Mouse (Mus musculus) thymus, adult 2 months (tissue): ENCODE data around the gene Lpgat1. TPM values are rescaled to one million over a fixed set of nuclear protein-coding genes. Genes with fewer than 3 reads are reported as not detected.

Experiments
- DNase-seq: peaks from one replicate; pipeline ENCODE4 v3.0.0; 2021
- H3K27ac ChIP-seq: fragments of 200-500 bp; 2 replicates; pipeline ENCODE4 v1.5.1; 2012; ENCODE audit warnings: low read length, control low read depth; ENCODE audit not compliant: control insufficient read depth, insufficient read depth
- H3K27me3 ChIP-seq: fragments of 200-500 bp; 2 replicates; pipeline ENCODE4 v1.6.1; 2012; ENCODE audit warnings: mild to moderate bottlenecking, low read length, moderate library complexity, mixed read lengths; ENCODE audit not compliant: control insufficient read depth, insufficient read depth
- H3K36me3 ChIP-seq: fragments of 200-500 bp; 2 replicates; pipeline ENCODE4 v1.6.1; 2012; ENCODE audit warnings: mild to moderate bottlenecking, low read length, moderate library complexity; ENCODE audit not compliant: control insufficient read depth, insufficient read depth
- H3K4me1 ChIP-seq: fragments of 200-500 bp; replicated peaks from 2 replicates; pipeline ENCODE4 v1.6.1; 2012; ENCODE audit warnings: low read length; ENCODE audit not compliant: control insufficient read depth, insufficient read depth
- H3K4me3 ChIP-seq: fragments of 200-500 bp; 2 replicates; pipeline ENCODE4 v1.5.1; 2012; ENCODE audit warnings: mild to moderate bottlenecking, low read length, control low read depth, moderate library complexity; ENCODE audit not compliant: control insufficient read depth, insufficient read depth
- CTCF ChIP-seq: fragments of 200-500 bp; IDR thresholded peaks from 2 replicates; pipeline ENCODE4 v1.5.1; 2012; ENCODE audit warnings: mild to moderate bottlenecking, control low read depth, low read length, moderate library complexity, borderline replicate concordance; ENCODE audit not compliant: control insufficient read depth, poor library complexity, insufficient read depth; ENCODE audit errors: extremely low read depth
- POLR2A ChIP-seq: fragments of 200-500 bp; IDR thresholded peaks from 2 replicates; pipeline ENCODE4 v1.6.1; 2012; ENCODE audit warnings: mild to moderate bottlenecking, low read length, control low read depth, moderate library complexity; ENCODE audit not compliant: control insufficient read depth, poor library complexity, insufficient read depth; ENCODE audit errors: extremely low read depth
- WGBS: fragments of 180-500 bp; shearing (Covaris S2); methylation state at CpG from one replicate; pipeline ENCODE4 v1.1.7; 2018; 5-methylcytosine and 5-hydroxymethylcytosine counted together
- polyA plus RNA-seq: library from polyadenylated mRNA; depleted of rRNA; stranded (reverse); fragments of >200 nt; gene quantifications from 2 replicates; pipeline ENCODE4 v1.2.3, GENCODE M21; 2012

Gene Lpgat1
- polyA plus RNA-seq, 1 experiment = 11.2 TPM

GRCm38 (mm10) chr1:191715150-191715549 is 2.5 kb upstream of the Lpgat1 start:
- DNase-seq = no peak
- Histone ChIP-seq H3K4me1 (peaks cover 6% of the 10 kb centered on the region), H3K27ac (no peak overlapping the region), H3K4me3 (no peak overlapping the region), H3K36me3 (no peaks in the 10 kb centered on the region), H3K27me3 (no peaks in the 10 kb centered on the region)
- TF ChIP-seq CTCF = no peak
- TF ChIP-seq POLR2A = no peak
- 92% methylated on average over 2 of the region's 2 CpGs for WGBS

- DNase-seq = no peak
- TF ChIP-seq CTCF = no peak
- TF ChIP-seq POLR2A = no peak
- Histone ChIP-seq H3K4me3 (no peak overlapping the region), H3K36me3 (no peaks in the 10 kb centered on the region; the same call in 1 of the 2 replicates), H3K4me1 (peaks cover 6% of the 10 kb centered on the region), H3K27ac (no peak overlapping the region), H3K27me3 (no peaks in the 10 kb centered on the region)
- WGBS = 8% methylated on average over 1 of the region's 1 CpGs
Observed at GRCm38 (mm10) chr1:191717141-191717540, 493 bp upstream of the Lpgat1 start.

GRCm38 (mm10) chr1:191718522-191719281 is 1.1 kb downstream of the Lpgat1 start:
- no peaks in the 10 kb centered on the region for H3K27me3 ChIP-seq
- no peaks in the 10 kb centered on the region; the same call in 1 of the 2 replicates for H3K36me3 ChIP-seq
- TF ChIP-seq POLR2A (no peak), CTCF (0 out of 2 replicates have a peak, but pooled peaks have one; percentile 32)
- H3K4me1 ChIP-seq = peaks cover 6% of the 10 kb centered on the region
- WGBS = 6% methylated on average over 80 of the region's 84 CpGs
- DNase-seq = peak; percentile 55
- no peak overlapping the region for H3K27ac ChIP-seq
- peak overlapping the region; percentile 56 for H3K4me3 ChIP-seq

GRCm38 (mm10) chr1:191719326-191719725 is 1.7 kb downstream of the Lpgat1 start:
- TF ChIP-seq CTCF = no peak
- no peak for TF ChIP-seq POLR2A
- DNase-seq = no peak
- 82% methylated on average over 11 of the region's 11 CpGs for WGBS
- peaks cover 8% of the 10 kb centered on the region for H3K4me1 ChIP-seq
- no peak overlapping the region for H3K27ac ChIP-seq
- H3K27me3 ChIP-seq = no peaks in the 10 kb centered on the region
- H3K4me3 ChIP-seq = peak overlapping the region; percentile 56
- no peaks in the 10 kb centered on the region; the same call in 1 of the 2 replicates for H3K36me3 ChIP-seq

GRCm38 (mm10) chr1:191720419-191720818 is 2.8 kb downstream of the Lpgat1 start:
- Histone ChIP-seq H3K4me1 (peaks cover 9% of the 10 kb centered on the region), H3K4me3 (no peak overlapping the region), H3K27ac (no peak overlapping the region), H3K27me3 (no peaks in the 10 kb centered on the region), H3K36me3 (no peaks in the 10 kb centered on the region; the same call in 1 of the 2 replicates)
- 92% methylated on average over 3 of the region's 3 CpGs for WGBS
- no peak for DNase-seq
- TF ChIP-seq POLR2A (no peak), CTCF (no peak)

GRCm38 (mm10) chr1:191722706-191723105 is 5.1 kb downstream of the Lpgat1 start:
- Histone ChIP-seq H3K4me3 (no peak overlapping the region), H3K36me3 (no peaks in the 10 kb centered on the region; the same call in 1 of the 2 replicates), H3K4me1 (peaks cover 9% of the 10 kb centered on the region), H3K27ac (no peak overlapping the region), H3K27me3 (no peaks in the 10 kb centered on the region)
- 97% methylated on average over 4 of the region's 4 CpGs for WGBS
- DNase-seq = no peak
- TF ChIP-seq POLR2A (no peak), CTCF (no peak)

GRCm38 (mm10) chr1:191723675-191724074 is 6.0 kb downstream of the Lpgat1 start:
- 94% methylated on average over 6 of the region's 6 CpGs for WGBS
- H3K4me1 ChIP-seq = peaks cover 9% of the 10 kb centered on the region
- no peaks in the 10 kb centered on the region for H3K27me3 ChIP-seq
- no peaks in the 10 kb centered on the region; the same call in 1 of the 2 replicates for H3K36me3 ChIP-seq
- no peak overlapping the region for H3K27ac ChIP-seq
- no peak for TF ChIP-seq POLR2A
- TF ChIP-seq CTCF = no peak
- H3K4me3 ChIP-seq = no peak overlapping the region
- DNase-seq = no peak
